ENCODE assay signal across 11 mouse cellular contexts in the genomic region with DNA sequence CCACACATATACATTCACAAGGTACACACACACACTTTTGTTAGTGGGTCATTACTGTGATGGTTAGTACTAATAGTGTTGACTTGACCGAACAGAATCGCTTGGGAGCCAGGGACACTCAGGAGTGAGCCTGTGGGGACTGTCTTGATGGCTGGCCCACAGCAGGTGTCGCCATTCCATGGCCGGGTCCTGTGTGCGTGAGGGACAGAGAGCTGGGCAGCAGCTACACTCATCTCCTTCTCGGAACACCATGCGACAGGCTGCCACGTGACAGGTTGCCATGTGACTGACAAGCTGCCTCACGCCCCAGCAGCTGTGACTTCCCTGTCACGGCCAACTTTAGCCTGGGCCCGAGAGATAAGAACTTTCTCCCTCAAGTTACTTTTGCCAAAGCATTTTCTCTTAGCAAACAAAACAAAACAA. TPM values are rescaled to one million over a fixed set of nuclear protein-coding genes. Genes with fewer than 3 reads are reported as not detected.
DNase-seq lines count a peak whose midpoint lies in the region; ATAC-seq lines count a peak whose summit lies in the region.
"Had no signal": no experiment of that assay in that cellular context is flagged by ENCODE, and none has a peak within 500 bp of the region (broad histone marks: within the 10 kb centered on the region; RNA-seq: fewer than 3 reads in every experiment).

No protein-coding gene starts in this region.

- no peak overlapping the region for H3K4me3 ChIP-seq in kidney, embryonic 15.5 days (replicated peaks)
- H3K4me3 ChIP-seq: embryonic facial prominence, embryonic 12.5 days; hindbrain, embryonic 15.5 days had no signal

- peaks cover 66% of the 10 kb centered on the region for H3K36me3 ChIP-seq in kidney, embryonic 15.5 days

- H3K9ac ChIP-seq in kidney, embryonic 15.5 days: no peak overlapping the region
- H3K9ac ChIP-seq: embryonic facial prominence, embryonic 12.5 days; hindbrain, embryonic 15.5 days had no signal

- 88% methylated on average over 11 of the region's 11 CpGs for WGBS in kidney, embryonic 15.5 days

- peak; percentile 81; the same call in 1 of the 2 replicates for ATAC-seq in kidney, embryonic 15.5 days (replicated peaks; ENCODE audit: low FRiP score)
- no peak for ATAC-seq in activated CD4-positive, CD25-positive, alpha-beta regulatory T cell, adult 4 months

- 0 out of 2 replicates have a peak, but pooled peaks cover 3% of the 10 kb centered on the region for H3K4me1 ChIP-seq in kidney, embryonic 15.5 days
- H3K4me1 ChIP-seq: embryonic facial prominence, embryonic 12.5 days; hindbrain, embryonic 15.5 days had no signal

- H3K9me3 ChIP-seq in kidney, embryonic 15.5 days (replicated peaks): no peaks in the 10 kb centered on the region
- H3K9me3 ChIP-seq: embryonic facial prominence, embryonic 12.5 days; hindbrain, embryonic 15.5 days had no signal

- no peak overlapping the region for H3K27ac ChIP-seq in kidney, embryonic 15.5 days
- H3K27ac ChIP-seq: embryonic facial prominence, embryonic 12.5 days; hindbrain, embryonic 15.5 days had no signal

- no peak overlapping the region for H3K4me2 ChIP-seq in kidney, embryonic 15.5 days
- H3K4me2 ChIP-seq: embryonic facial prominence, embryonic 12.5 days; hindbrain, embryonic 15.5 days had no signal

- H3K27me3 ChIP-seq in kidney, embryonic 15.5 days: no peaks in the 10 kb centered on the region
- H3K27me3 ChIP-seq: embryonic facial prominence, embryonic 12.5 days; hindbrain, embryonic 15.5 days had no signal

- DNase-seq in kidney, adult 8-10 months: no peak
- peak; percentile 67 for DNase-seq in heart, adult 8-10 months (ENCODE audit: low spot score)
- DNase-seq in liver: peak; percentile 94
- DNase-seq in spleen, postnatal 14 days (ENCODE audit: low spot score in 2 of 2): peak; percentile 51 to 64
- DNase-seq in embryo, embryonic 10.5 days (ENCODE audit: low spot score): no peak
- no peak for DNase-seq in adrenal gland, postnatal 14 days
- DNase-seq: right cerebral cortex, postnatal 4 days had no signal

RNA-seq across cellular contexts. Expression of a gene that starts 11.8 kb away (rescaled TPM):
- 68.8 and 87.6 TPM in 2 replicates for polyA plus RNA-seq in kidney, embryonic 15.5 days (2015; fragmentation: Nextera tagmentation; extraction: Ambion mirVana)
- 10 to 100 TPM; 26.0 to 30.4 (median 27.1) TPM for total RNA-seq in heart, adult 8-10 months (2022)
- polyA plus RNA-seq in activated CD4-positive, CD25-positive, alpha-beta regulatory T cell, adult 4 months (2017; shearing (Covaris generic)): 10 to 100 TPM; 67.0 to 69.8 TPM
- 43.4 and 45.5 TPM in 2 replicates for total RNA-seq in adrenal gland, postnatal 14 days (2021)

RNA-seq across cellular contexts. Expression of a gene that starts 12.1 kb away (rescaled TPM):
- 24.6 and 27.6 TPM in 2 replicates for polyA plus RNA-seq in kidney, embryonic 15.5 days (2015; fragmentation: Nextera tagmentation; extraction: Ambion mirVana)
- total RNA-seq in heart, adult 8-10 months (2022): 10 to 100 TPM; 50.2 to 64.1 (median 53.3) TPM
- polyA plus RNA-seq in activated CD4-positive, CD25-positive, alpha-beta regulatory T cell, adult 4 months (2017; shearing (Covaris generic)): 1 to 10 TPM; 3.2 to 5.6 TPM
- total RNA-seq in adrenal gland, postnatal 14 days (2021): 43.1 and 48.7 TPM in 2 replicates

RNA-seq across cellular contexts. Expression of a gene that starts 28.4 kb away (rescaled TPM):
- 21.0 and 21.8 TPM in 2 replicates for polyA plus RNA-seq in kidney, embryonic 15.5 days (2015; fragmentation: Nextera tagmentation; extraction: Ambion mirVana)
- total RNA-seq in heart, adult 8-10 months (2022): 1 to 10 TPM; 2.9 to 6.0 (median 3.5) TPM
- 10 to 100 TPM; 12.0 to 27.2 TPM for polyA plus RNA-seq in activated CD4-positive, CD25-positive, alpha-beta regulatory T cell, adult 4 months (2017; shearing (Covaris generic))
- total RNA-seq in adrenal gland, postnatal 14 days (2021): 8.6 and 12.5 TPM in 2 replicates

Comparison
In these comparisons a context has a peak if more than half of its experiments do, and no peak if none do; other contexts are left out.
1. DNase-seq: peak in heart, adult 8-10 months (single experiment), liver (single experiment) and spleen, postnatal 14 days (2 of 2); none in kidney, adult 8-10 months (0 of 2), embryo, embryonic 10.5 days (single experiment) and adrenal gland, postnatal 14 days (single experiment).